Comparison of ENCODE assay signal across 14 mouse cellular contexts in genomic region chr2:7045531-7045930, GRCm38 (mm10).
DNase-seq lines count a peak whose midpoint lies in the region; ATAC-seq and TF ChIP-seq lines count a peak whose summit lies in the region.
"Had no signal": no experiment of that assay in that cellular context is flagged by ENCODE, and none has a peak within 500 bp of the region (broad histone marks: within the 10 kb centered on the region; RNA-seq: fewer than 3 reads in every experiment).

No protein-coding gene starts in this region.

- peak overlapping the region; percentile 23; the same call in 1 of the 2 replicates for H3K27ac ChIP-seq in intestine, embryonic 14.5 days (ENCODE audit: low read depth)
- H3K27ac ChIP-seq in intestine, embryonic 15.5 days = no peak overlapping the region
- no peak overlapping the region; the same call in 1 of the 2 replicates for H3K27ac ChIP-seq in lung, embryonic 16.5 days (ENCODE audit: low read length)
- H3K27ac ChIP-seq in cortical plate, adult 2 months (ENCODE audit: insufficient read depth, low read length) = peak overlapping the region; percentile 92
- H3K27ac ChIP-seq in hindbrain, embryonic 16.5 days (ENCODE audit: low read depth, low read length) = peak overlapping the region; percentile 29; the same call in 1 of the 2 replicates
- H3K27ac ChIP-seq: embryonic facial prominence, embryonic 15.5 days; liver, embryonic 13.5 days; neural tube, embryonic 15.5 days had no signal

- no peak overlapping the region for H3K9ac ChIP-seq in intestine, embryonic 14.5 days (ENCODE audit: low read length)
- no peak overlapping the region for H3K9ac ChIP-seq in intestine, embryonic 15.5 days
- no peak overlapping the region for H3K9ac ChIP-seq in lung, embryonic 16.5 days (ENCODE audit: low read length)
- no peak overlapping the region for H3K9ac ChIP-seq in hindbrain, embryonic 16.5 days (ENCODE audit: low read depth, low read length)
- H3K9ac ChIP-seq: embryonic facial prominence, embryonic 15.5 days; liver, embryonic 13.5 days; neural tube, embryonic 15.5 days had no signal

- no peak for ATAC-seq in intestine, embryonic 14.5 days (replicated peaks; ENCODE audit: low FRiP score, low TSS enrichment, low read depth)
- no peak for ATAC-seq in intestine, embryonic 15.5 days
- peak; percentile 71 for ATAC-seq in lung, embryonic 16.5 days (ENCODE audit: low read depth)
- no peak for ATAC-seq in hindbrain, embryonic 16.5 days

- no peaks in the 10 kb centered on the region for H3K27me3 ChIP-seq in intestine, embryonic 14.5 days (replicated peaks; ENCODE audit: control insufficient read depth, insufficient read depth, low read length)
- H3K27me3 ChIP-seq in intestine, embryonic 15.5 days (replicated peaks) = no peaks in the 10 kb centered on the region
- no peaks in the 10 kb centered on the region for H3K27me3 ChIP-seq in lung, embryonic 16.5 days (ENCODE audit: control insufficient read depth, insufficient read depth, low read depth, low read length)
- no peaks in the 10 kb centered on the region for H3K27me3 ChIP-seq in hindbrain, embryonic 16.5 days (replicated peaks; ENCODE audit: control insufficient read depth, insufficient read depth, low read length)
- H3K27me3 ChIP-seq: embryonic facial prominence, embryonic 15.5 days; liver, embryonic 13.5 days; neural tube, embryonic 15.5 days had no signal

- DNase-seq in intestine, embryonic 14.5 days (ENCODE audit: low spot score) = no peak
- DNase-seq in lung, postnatal 14 days = no peak
- DNase-seq in cerebellum, adult 11 months = no peak
- no peak for DNase-seq in gastrocnemius, postnatal 4 days (ENCODE audit: low spot score in 2 of 2)
- DNase-seq: cerebellum, adult 8-10 months; heart, adult 11 months; kidney, postnatal 25 days; liver, embryonic 13.5 days had no signal

- no peak for TF ChIP-seq CTCF in cortical plate, adult 2 months (IDR thresholded peaks at IDR 0.05; ENCODE audit: extremely low read depth, insufficient read depth, low read length)

- no peak for TF ChIP-seq POLR2A in cortical plate, adult 2 months (IDR thresholded peaks at IDR 0.05; ENCODE audit: extremely low read depth, insufficient read depth, low read length)

- no peaks in the 10 kb centered on the region; the same call in 1 of the 2 replicates for H3K4me1 ChIP-seq in intestine, embryonic 14.5 days (replicated peaks; ENCODE audit: control insufficient read depth, insufficient read depth, low read length)
- no peaks in the 10 kb centered on the region for H3K4me1 ChIP-seq in intestine, embryonic 15.5 days (replicated peaks)
- H3K4me1 ChIP-seq in lung, embryonic 16.5 days (replicated peaks; ENCODE audit: control insufficient read depth, insufficient read depth, low read length) = no peaks in the 10 kb centered on the region
- H3K4me1 ChIP-seq in cortical plate, adult 2 months (ENCODE audit: control insufficient read depth, insufficient read depth, low read length) = peaks cover 4% of the 10 kb centered on the region
- peaks cover 7% of the 10 kb centered on the region for H3K4me1 ChIP-seq in hindbrain, embryonic 16.5 days (ENCODE audit: control insufficient read depth, insufficient read depth, low read depth, low read length)
- H3K4me1 ChIP-seq: embryonic facial prominence, embryonic 15.5 days; liver, embryonic 13.5 days had no signal

- H3K4me3 ChIP-seq in intestine, embryonic 14.5 days (ENCODE audit: low read depth, low read length) = no peak overlapping the region
- H3K4me3 ChIP-seq in intestine, embryonic 15.5 days (replicated peaks) = no peak overlapping the region
- no peak overlapping the region for H3K4me3 ChIP-seq in lung, embryonic 16.5 days (ENCODE audit: low read length)
- no peak overlapping the region for H3K4me3 ChIP-seq in cortical plate, adult 2 months (ENCODE audit: insufficient read depth, low read length)
- no peak overlapping the region for H3K4me3 ChIP-seq in hindbrain, embryonic 16.5 days (ENCODE audit: low read length)
- H3K4me3 ChIP-seq: embryonic facial prominence, embryonic 15.5 days; liver, embryonic 13.5 days; neural tube, embryonic 15.5 days had no signal

- peaks cover 6% of the 10 kb centered on the region; the same call in 1 of the 2 replicates for H3K9me3 ChIP-seq in intestine, embryonic 14.5 days (ENCODE audit: control insufficient read depth, low read length)
- H3K9me3 ChIP-seq in intestine, embryonic 15.5 days = no peaks in the 10 kb centered on the region
- H3K9me3 ChIP-seq in lung, embryonic 16.5 days (ENCODE audit: control insufficient read depth, low read length) = peaks cover 5% of the 10 kb centered on the region; the same call in 1 of the 2 replicates
- H3K9me3 ChIP-seq in hindbrain, embryonic 16.5 days (ENCODE audit: control insufficient read depth, low read length) = no peaks in the 10 kb centered on the region
- H3K9me3 ChIP-seq: embryonic facial prominence, embryonic 15.5 days; liver, embryonic 13.5 days; neural tube, embryonic 15.5 days had no signal

- no peaks in the 10 kb centered on the region for H3K36me3 ChIP-seq in intestine, embryonic 14.5 days (ENCODE audit: control insufficient read depth, insufficient read depth, low read length)
- no peaks in the 10 kb centered on the region for H3K36me3 ChIP-seq in intestine, embryonic 15.5 days
- H3K36me3 ChIP-seq in lung, embryonic 16.5 days (ENCODE audit: control insufficient read depth, insufficient read depth, low read length) = no peaks in the 10 kb centered on the region
- no peaks in the 10 kb centered on the region for H3K36me3 ChIP-seq in hindbrain, embryonic 16.5 days (ENCODE audit: control insufficient read depth, insufficient read depth, low read length)
- H3K36me3 ChIP-seq: embryonic facial prominence, embryonic 15.5 days; liver, embryonic 13.5 days; neural tube, embryonic 15.5 days had no signal

- 60% methylated on average over 4 of the region's 4 CpGs for WGBS in intestine, embryonic 14.5 days
- 62% methylated on average over 4 of the region's 4 CpGs for WGBS in intestine, embryonic 15.5 days
- WGBS in lung, embryonic 16.5 days = 56% methylated on average over 4 of the region's 4 CpGs
- 41% methylated on average over 4 of the region's 4 CpGs for WGBS in hindbrain, embryonic 16.5 days

- no peak overlapping the region for H3K4me2 ChIP-seq in intestine, embryonic 14.5 days (ENCODE audit: low read length)
- H3K4me2 ChIP-seq in intestine, embryonic 15.5 days (replicated peaks) = no peak overlapping the region
- no peak overlapping the region for H3K4me2 ChIP-seq in lung, embryonic 16.5 days (ENCODE audit: low read depth, low read length)
- no peak overlapping the region for H3K4me2 ChIP-seq in hindbrain, embryonic 16.5 days (ENCODE audit: low read length)
- H3K4me2 ChIP-seq: embryonic facial prominence, embryonic 15.5 days; liver, embryonic 13.5 days; neural tube, embryonic 15.5 days had no signal

Comparison
In these comparisons a context has a peak if more than half of its experiments do, and no peak if none do; other contexts are left out.
1. H3K27ac ChIP-seq: peak in intestine, embryonic 14.5 days (single experiment), cortical plate, adult 2 months (single experiment) and hindbrain, embryonic 16.5 days (single experiment); none in intestine, embryonic 15.5 days (single experiment) and lung, embryonic 16.5 days (single experiment).